Mouse (Mus musculus) R1 (cell line): ENCODE measurements around the gene Gm21797.
"Not testable (repeated sequence)": the region's sequence is repeated elsewhere in the genome, so short reads cannot be mapped to it uniquely, and the experiment has no call there.

Experiments used
- DNase-seq: peaks from one replicate; pipeline ENCODE4 v3.0.0-alpha.2; 2018; ENCODE audit warnings: low read depth, low spot score

Gene Gm21797

GRCm38 (mm10) chrY:40775665-40776064 is at the start of gene Gm21797:
TSS of gene Gm21797 (minus strand) at chrY:40775765.
- DNase-seq, result not testable (repeated sequence)

- DNase-seq, result not testable (repeated sequence)
Observed at GRCm38 (mm10) chrY:40804614-40805013, 29.0 kb upstream of the Gm21797 start, which contains the start of gene Gm20795. TSS of gene Gm20795 (plus strand) at chrY:40804914.
